21 mouse cellular contexts compared by ENCODE assay signal in genomic region chr1:71814141-71814540, GRCm38 (mm10).
DNase-seq lines count a peak whose midpoint lies in the region; TF ChIP-seq lines count a peak whose summit lies in the region.
"Had no signal": no experiment of that assay in that cellular context is flagged by ENCODE, and none has a peak within 500 bp of the region (broad histone marks: within the 10 kb centered on the region; RNA-seq: fewer than 3 reads in every experiment).

No protein-coding gene starts in this region.

- peak; percentile 7 for DNase-seq in gastrocnemius, postnatal 25 days
- no peak for DNase-seq in gastrocnemius, postnatal 4 days (ENCODE audit: low spot score in 2 of 2)
- peak; percentile 17 for DNase-seq in heart, embryonic 10.5 days (ENCODE audit: low spot score)
- DNase-seq in heart, adult 2 months: no peak
- peak; percentile 86 for DNase-seq in MN1 (ENCODE audit: low spot score)
- peak; percentile 75 for DNase-seq in skeletal muscle tissue, adult 2 months (ENCODE audit: low read depth, low spot score)
- DNase-seq in B cell, adult 2 months: no peak
- no peak for DNase-seq in left cerebral cortex, postnatal 25 days (ENCODE audit: low spot score in 2 of 2)
- DNase-seq: adrenal gland, postnatal 14 days; cerebellum, adult 11-12 months; cerebellum, adult 9-10 months; cerebellum, postnatal 25 days; heart, postnatal 14 days; kidney, adult 2 months had no signal

- H3K4me3 ChIP-seq in heart, embryonic 10.5 days: no peak overlapping the region
- H3K4me3 ChIP-seq in heart, adult 2 months: no peak overlapping the region
- H3K4me3 ChIP-seq: embryonic facial prominence, embryonic 12.5 days; forebrain, embryonic 12.5 days; heart, embryonic 15.5 days; hindbrain, embryonic 10.5 days; intestine, embryonic 15.5 days; kidney, embryonic 15.5 days had no signal

- no peak overlapping the region for H3K27ac ChIP-seq in heart, embryonic 10.5 days
- H3K27ac ChIP-seq in heart, adult 2 months: no peak overlapping the region
- H3K27ac ChIP-seq: embryonic facial prominence, embryonic 12.5 days; forebrain, embryonic 12.5 days; heart, embryonic 15.5 days; hindbrain, embryonic 10.5 days; hindbrain, embryonic 14.5 days; intestine, embryonic 15.5 days; kidney, embryonic 15.5 days had no signal

- no peaks in the 10 kb centered on the region for H3K79me2 ChIP-seq in heart, adult 2 months (replicated peaks; ENCODE audit: control insufficient read depth, insufficient read depth, low read length)

- no peaks in the 10 kb centered on the region for H3K27me3 ChIP-seq in heart, embryonic 10.5 days (ENCODE audit: insufficient read depth, poor library complexity, severe bottlenecking)
- H3K27me3 ChIP-seq in heart, adult 2 months (ENCODE audit: control insufficient read depth, insufficient read depth, low read length): no peaks in the 10 kb centered on the region
- H3K27me3 ChIP-seq: embryonic facial prominence, embryonic 12.5 days; forebrain, embryonic 12.5 days; heart, embryonic 15.5 days; intestine, embryonic 15.5 days; kidney, embryonic 15.5 days had no signal

- TF ChIP-seq POLR2A in heart, adult 2 months (IDR thresholded peaks at IDR 0.05; ENCODE audit: insufficient read depth, low read depth, low read length): no peak

- H3K9me3 ChIP-seq in heart, embryonic 10.5 days: no peaks in the 10 kb centered on the region
- H3K9me3 ChIP-seq: embryonic facial prominence, embryonic 12.5 days; forebrain, embryonic 12.5 days; heart, embryonic 15.5 days; hindbrain, embryonic 10.5 days; intestine, embryonic 15.5 days; kidney, embryonic 15.5 days had no signal

- TF ChIP-seq CTCF in heart, adult 2 months (IDR thresholded peaks at IDR 0.05): no peak

- H3K9ac ChIP-seq in heart, adult 2 months (ENCODE audit: low read depth, low read length): no peak overlapping the region
- H3K9ac ChIP-seq: embryonic facial prominence, embryonic 12.5 days; forebrain, embryonic 12.5 days; heart, embryonic 15.5 days; hindbrain, embryonic 14.5 days; intestine, embryonic 15.5 days; kidney, embryonic 15.5 days had no signal

- no peak for TF ChIP-seq EP300 in heart, adult 2 months (IDR thresholded peaks at IDR 0.05; ENCODE audit: insufficient read depth, low read depth, low read length)

- H3K36me3 ChIP-seq in heart, embryonic 10.5 days: no peaks in the 10 kb centered on the region
- H3K36me3 ChIP-seq in heart, adult 2 months (ENCODE audit: control insufficient read depth, insufficient read depth, low read length): no peaks in the 10 kb centered on the region
- H3K36me3 ChIP-seq: embryonic facial prominence, embryonic 12.5 days; forebrain, embryonic 12.5 days; heart, embryonic 15.5 days; hindbrain, embryonic 10.5 days; intestine, embryonic 15.5 days; kidney, embryonic 15.5 days had no signal

- 58% methylated on average over 4 of the region's 4 CpGs for WGBS in heart, embryonic 10.5 days
- WGBS in heart, adult 2 months: 45% methylated on average over 4 of the region's 4 CpGs

- no peaks in the 10 kb centered on the region for H3K4me1 ChIP-seq in heart, embryonic 10.5 days
- H3K4me1 ChIP-seq in heart, adult 2 months (ENCODE audit: control insufficient read depth, insufficient read depth, low read length): no peaks in the 10 kb centered on the region
- H3K4me1 ChIP-seq: forebrain, embryonic 12.5 days; heart, embryonic 15.5 days; hindbrain, embryonic 10.5 days; intestine, embryonic 15.5 days; kidney, embryonic 15.5 days had no signal

- intact Hi-C loops in heart, adult 2 months (cut with DNase I): no loop called here
- intact Hi-C loops in left cerebral cortex, postnatal 25 days (cut with DNase I): no loop called here

Comparison
In these comparisons a context has a peak if more than half of its experiments do, and no peak if none do; other contexts are left out.
1. DNase-seq: peak in gastrocnemius, postnatal 25 days (single experiment), heart, embryonic 10.5 days (single experiment), MN1 (single experiment) and skeletal muscle tissue, adult 2 months (single experiment); none in gastrocnemius, postnatal 4 days (0 of 2), heart, adult 2 months (0 of 2), B cell, adult 2 months (0 of 2) and left cerebral cortex, postnatal 25 days (0 of 2).